Mouse (Mus musculus): ENCODE results near the gene Ovol2.

DNA sequence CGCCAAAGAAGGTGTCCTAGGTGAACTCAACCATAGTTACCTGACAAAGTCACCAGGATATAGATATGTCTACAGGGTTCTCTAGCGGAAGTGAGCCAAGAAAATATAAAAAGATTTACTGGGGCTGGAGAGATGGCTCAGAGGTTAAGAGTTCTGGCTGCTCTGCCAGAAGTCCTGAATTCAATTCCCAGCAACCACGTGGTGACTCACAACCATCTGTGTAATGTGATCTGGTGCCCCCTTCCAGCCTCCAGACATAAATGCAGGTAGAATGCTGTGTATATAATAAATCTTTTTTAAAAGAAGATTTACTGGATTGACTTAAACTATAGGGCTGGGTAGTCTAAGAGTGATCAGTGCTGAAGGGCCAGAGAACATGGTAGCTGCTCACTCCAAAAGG lies 50.5 kb downstream of the Ovol2 start:
- TF ChIP-seq POLR2A (IDR thresholded peaks at IDR 0.05; ENCODE audit: extremely low read depth, insufficient read depth, low read length) (no peak), CTCF (IDR thresholded peaks at IDR 0.05; ENCODE audit: extremely low read depth, insufficient read depth, low read length) (no peak)
